Mouse (Mus musculus) limb, embryonic 14.5 days (tissue): ENCODE results near the gene Lims1. TPM values are rescaled to one million over a fixed set of nuclear protein-coding genes. Genes with fewer than 3 reads are reported as not detected.

Source experiments
- ATAC-seq: fragments of 200-750 bp; cut with Nextera tagmentation; 2 replicates; pipeline ENCODE4 v1.8.0; 2017; ENCODE audit warnings: low read depth, moderate number of reproducible peaks, moderate TSS enrichment; ENCODE audit not compliant: low FRiP score
- DNase-seq: peaks from one replicate; pipeline ENCODE4 v3.0.0-alpha.2; 2015; ENCODE audit warnings: low spot score
- H3K27ac ChIP-seq: fragments of 300-500 bp; sonication (generic); replicated peaks from 2 replicates; pipeline ENCODE4 v1.5.1; 2014; ENCODE audit warnings: low read depth, mild to moderate bottlenecking, low read length, moderate library complexity, mixed read lengths
- H3K27me3 ChIP-seq: fragments of 300-500 bp; sonication (generic); 2 replicates; pipeline ENCODE4 v1.6.1; 2014; ENCODE audit warnings: low read length, mixed read lengths; ENCODE audit not compliant: control insufficient read depth, insufficient read depth
- H3K36me3 ChIP-seq: fragments of 300-500 bp; sonication (generic); 2 replicates; pipeline ENCODE4 v1.6.1; 2014; ENCODE audit warnings: mild to moderate bottlenecking, low read length, moderate library complexity, mixed read lengths; ENCODE audit not compliant: control insufficient read depth, insufficient read depth
- H3K4me1 ChIP-seq: fragments of 300-500 bp; sonication (generic); 2 replicates; pipeline ENCODE4 v1.6.1; 2014; ENCODE audit warnings: antibody characterized with exemption, low read length, mixed read lengths; ENCODE audit not compliant: control insufficient read depth, insufficient read depth
- H3K4me2 ChIP-seq: fragments of 300-500 bp; sonication (generic); replicated peaks from 2 replicates; pipeline ENCODE4 v1.6.1; 2014; ENCODE audit warnings: low read depth, mild to moderate bottlenecking, low read length, moderate library complexity; ENCODE audit not compliant: severe bottlenecking
- H3K4me3 ChIP-seq: fragments of 300-500 bp; sonication (generic); replicated peaks from 2 replicates; pipeline ENCODE4 v1.5.1; 2014; ENCODE audit warnings: low read length
- H3K9ac ChIP-seq: fragments of 300-500 bp; sonication (generic); 2 replicates; pipeline ENCODE4 v1.6.1; 2014; ENCODE audit warnings: mild to moderate bottlenecking, low read depth, low read length, moderate library complexity; ENCODE audit not compliant: severe bottlenecking
- H3K9me3 ChIP-seq: fragments of 300-500 bp; sonication (generic); 2 replicates; pipeline ENCODE4 v1.6.1; 2016; ENCODE audit warnings: low read length; ENCODE audit not compliant: control insufficient read depth
- POLR2A ChIP-seq: fragments of 200-500 bp; IDR thresholded peaks from 2 replicates; pipeline ENCODE4 v1.8.0; 2012; ENCODE audit warnings: inconsistent platforms, mild to moderate bottlenecking, moderate library complexity, borderline replicate concordance; ENCODE audit not compliant: insufficient read depth, insufficient read length; ENCODE audit errors: extremely low read depth
- WGBS: fragments of 180-500 bp; shearing (Covaris S2); extraction: QIAGEN DNeasy Blood & Tissue Kit; methylation state at CpG from one replicate; pipeline ENCODE4 v1.1.7; 2014; 5-methylcytosine and 5-hydroxymethylcytosine counted together
- polyA plus RNA-seq, 2 experiments: library from polyadenylated mRNA; depleted of rRNA in 1 of 2; stranded (reverse) in 1 of 2; unstranded in 1 of 2; fragments of >200 nt; fragmentation: Nextera tagmentation in 1 of 2; extraction: Ambion mirVana in 1 of 2; gene quantifications; 2 replicates each; pipeline versions ENCODE4 v1.2.1 to v1.2.3; 2012 to 2014

Gene Lims1
- polyA plus RNA-seq, 2 experiments = 39.9 to 111 TPM

GRCm38 (mm10) chr10:58394170-58394569, 70.9 kb downstream of the Lims1 start:
- ATAC-seq = peak; percentile 37; the same call in 1 of the 2 replicates

GRCm38 (mm10) chr10:58395315-58395714, 72.0 kb downstream of the Lims1 start:
- H3K9ac ChIP-seq = no peak overlapping the region
- no peak for DNase-seq
- TF ChIP-seq POLR2A = no peak
- H3K27me3 ChIP-seq = no peaks in the 10 kb centered on the region
- no peak overlapping the region for H3K4me3 ChIP-seq
- ATAC-seq = no peak
- peaks cover 6% of the 10 kb centered on the region for H3K36me3 ChIP-seq
- H3K4me1 ChIP-seq = no peaks in the 10 kb centered on the region
- H3K4me2 ChIP-seq = no peak overlapping the region
- H3K27ac ChIP-seq = no peak overlapping the region
- 82% methylated on average over 4 of the region's 4 CpGs for WGBS
- H3K9me3 ChIP-seq = no peaks in the 10 kb centered on the region

More at GRCm38 (mm10) chr10:58394170-58394569, 70.9 kb downstream of the Lims1 start:
- WGBS = 80% methylated on average over 10 of the region's 10 CpGs
- H3K4me3 ChIP-seq = no peak overlapping the region
- no peaks in the 10 kb centered on the region for H3K27me3 ChIP-seq
- no peak overlapping the region for H3K4me2 ChIP-seq
- H3K36me3 ChIP-seq = peaks cover 3% of the 10 kb centered on the region
- no peaks in the 10 kb centered on the region for H3K9me3 ChIP-seq
- H3K27ac ChIP-seq = no peak overlapping the region
- 0 out of 2 replicates have a peak overlapping the region, but pooled peaks have one; percentile 14 for H3K9ac ChIP-seq
- TF ChIP-seq POLR2A = no peak
- DNase-seq = no peak
- no peaks in the 10 kb centered on the region for H3K4me1 ChIP-seq

GRCm38 (mm10) chr10:58395723-58396122, 72.5 kb downstream of the Lims1 start:
- no peaks in the 10 kb centered on the region for H3K27me3 ChIP-seq
- no peak for DNase-seq
- H3K4me3 ChIP-seq = no peak overlapping the region
- no peak overlapping the region for H3K4me2 ChIP-seq
- no peaks in the 10 kb centered on the region for H3K9me3 ChIP-seq
- 87% methylated on average over 2 of the region's 2 CpGs for WGBS
- H3K4me1 ChIP-seq = no peaks in the 10 kb centered on the region
- no peak for TF ChIP-seq POLR2A
- H3K9ac ChIP-seq = no peak overlapping the region
- no peak overlapping the region for H3K27ac ChIP-seq
- ATAC-seq = no peak
- H3K36me3 ChIP-seq = peaks cover 6% of the 10 kb centered on the region

GRCm38 (mm10) chr10:58396600-58396999, 73.3 kb downstream of the Lims1 start:
- WGBS = 78% methylated on average over 3 of the region's 3 CpGs
- ATAC-seq (no peak), DNase-seq (no peak)
- no peaks in the 10 kb centered on the region for H3K27me3 ChIP-seq
- H3K4me2 ChIP-seq = no peak overlapping the region
- H3K27ac ChIP-seq = no peak overlapping the region
- TF ChIP-seq POLR2A = no peak
- H3K9ac ChIP-seq = no peak overlapping the region
- peaks cover 6% of the 10 kb centered on the region for H3K36me3 ChIP-seq
- H3K9me3 ChIP-seq = no peaks in the 10 kb centered on the region
- H3K4me1 ChIP-seq = no peaks in the 10 kb centered on the region
- no peak overlapping the region for H3K4me3 ChIP-seq

- Histone ChIP-seq H3K9me3 (no peaks in the 10 kb centered on the region), H3K27me3 (no peaks in the 10 kb centered on the region), H3K4me2 (no peak overlapping the region), H3K4me3 (no peak overlapping the region), H3K9ac (no peak overlapping the region), H3K36me3 (peaks cover 10% of the 10 kb centered on the region), H3K4me1 (no peaks in the 10 kb centered on the region), H3K27ac (no peak overlapping the region)
- no peak for TF ChIP-seq POLR2A
- no peak for DNase-seq
- 80% methylated on average over 8 of the region's 8 CpGs for whole genome bisulfite sequencing
- no peak for ATAC-seq
Observed at GRCm38 (mm10) chr10:58398941-58399340, 75.7 kb downstream of the Lims1 start.

- WGBS = 86% methylated on average over 3 of the region's 3 CpGs
- no peak for DNase-seq
- Histone ChIP-seq H3K4me1 (no peaks in the 10 kb centered on the region), H3K9me3 (no peaks in the 10 kb centered on the region), H3K27ac (no peak overlapping the region), H3K27me3 (no peaks in the 10 kb centered on the region), H3K4me2 (no peak overlapping the region), H3K4me3 (no peak overlapping the region), H3K9ac (no peak overlapping the region), H3K36me3 (peaks cover 17% of the 10 kb centered on the region)
- TF ChIP-seq POLR2A = no peak
- no peak for ATAC-seq
Observed at GRCm38 (mm10) chr10:58401838-58402237, 78.6 kb downstream of the Lims1 start.
